Mouse (Mus musculus) ZHBTc4 (cell line): ENCODE results near the gene Scgb2b24.

Experiments used
- DNase-seq: peaks from one replicate; pipeline ENCODE4 v3.0.0-alpha.2; 2011; ENCODE audit warnings: low read depth, low spot score

The Scgb2b24 gene

DNA sequence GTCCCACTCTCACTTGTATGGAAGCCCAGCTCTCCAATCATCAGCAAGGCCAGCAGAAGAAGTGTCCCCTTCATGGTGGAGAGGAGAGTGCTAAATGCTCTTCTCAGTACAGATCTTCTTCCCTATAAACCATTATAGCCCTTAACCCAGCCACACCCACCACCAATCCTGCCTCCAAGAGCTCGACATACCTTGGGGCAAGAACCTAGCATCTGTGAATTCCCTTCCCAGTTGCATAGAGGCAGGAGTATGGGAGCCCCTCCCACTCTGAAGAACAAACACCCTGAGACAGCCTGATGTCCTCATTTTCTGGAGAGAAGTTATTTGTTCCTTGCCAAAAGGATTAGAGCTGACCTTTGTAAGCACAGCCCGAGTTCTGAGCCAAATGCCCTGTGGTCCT lies at the start of gene Scgb2b24:
Gene Scgb2b24, minus strand, starts transcription at position 101 of the 400 bp plus-strand sequence.
- DNase-seq = no peak

DNA sequence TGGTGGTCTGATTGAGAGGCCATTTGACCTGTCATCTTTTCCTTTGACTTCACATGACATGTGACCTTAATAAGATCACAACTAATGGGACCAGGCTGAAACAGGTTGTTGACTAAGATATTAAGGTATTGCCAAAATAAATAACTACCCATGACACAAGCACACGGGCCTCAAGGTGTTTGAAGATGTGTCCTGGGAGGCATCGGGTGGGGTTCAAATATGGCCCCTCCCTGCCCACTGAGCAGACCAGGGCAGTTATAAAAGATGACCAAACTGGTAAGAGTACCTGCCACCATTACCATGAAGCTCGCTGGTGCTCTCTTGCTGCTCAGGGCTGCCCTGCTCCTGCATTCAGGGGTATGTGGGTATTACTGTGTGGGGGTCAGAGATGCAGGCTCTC lies 4.4 kb upstream of the Scgb2b24 start, which contains the start of gene Scgb1b24:
Gene Scgb1b24, plus strand, starts transcription at position 301 of the 400 bp plus-strand sequence.
- DNase-seq = no peak

DNA sequence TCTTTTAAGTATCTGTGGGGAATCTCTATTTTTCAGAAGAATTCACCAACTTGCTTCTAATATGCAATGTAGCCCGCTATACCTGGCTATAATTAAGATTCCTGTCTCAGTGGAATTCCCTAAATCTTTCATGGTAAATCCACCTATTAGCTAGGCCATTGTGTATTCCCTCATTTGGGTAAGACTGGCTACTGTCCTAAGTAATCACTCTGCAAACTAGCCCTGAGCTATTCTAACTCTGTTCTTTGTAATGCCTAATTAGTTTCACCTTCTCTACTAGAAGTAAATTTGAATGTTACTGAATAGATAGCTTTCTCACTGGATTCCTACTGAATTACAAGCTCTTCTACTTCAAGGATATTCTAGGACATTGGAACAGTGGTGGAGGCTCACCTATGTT lies 49.2 kb downstream of the Scgb2b24 start:
- peak; percentile 43 for DNase-seq
